Mouse (Mus musculus) left cerebral cortex, adult 8-10 months (tissue): ENCODE measurements around the gene Lhx5. TPM values are rescaled to one million over a fixed set of nuclear protein-coding genes. Genes with fewer than 3 reads are reported as not detected.

Experiments used
- DNase-seq, 2 experiments: peaks; one replicate each; pipeline ENCODE4 v3.0.0; 2022; ENCODE audit warnings: low spot score in 2 of 2
- total RNA-seq, 4 experiments: library from RNA; stranded (reverse); gene quantifications; 2 replicates each; pipeline ENCODE4 v1.2.4; 2022

The Lhx5 gene
- total RNA-seq, 4 experiments from 2014 or later = 0.16 to 0.46 (median 0.34) TPM

- DNase-seq = no peak
Observed at GRCm38 (mm10) chr5:120464321-120464720, 32.8 kb downstream of the Lhx5 start.

GRCm38 (mm10) chr5:120465062-120465461, 33.6 kb downstream of the Lhx5 start:
- DNase-seq = no peak

GRCm38 (mm10) chr5:120465860-120466259, 34.4 kb downstream of the Lhx5 start:
- DNase-seq = no peak

GRCm38 (mm10) chr5:120467026-120467425, 35.5 kb downstream of the Lhx5 start:
- no peak for DNase-seq

GRCm38 (mm10) chr5:120468336-120468735, 36.8 kb downstream of the Lhx5 start:
- DNase-seq = no peak

DNA sequence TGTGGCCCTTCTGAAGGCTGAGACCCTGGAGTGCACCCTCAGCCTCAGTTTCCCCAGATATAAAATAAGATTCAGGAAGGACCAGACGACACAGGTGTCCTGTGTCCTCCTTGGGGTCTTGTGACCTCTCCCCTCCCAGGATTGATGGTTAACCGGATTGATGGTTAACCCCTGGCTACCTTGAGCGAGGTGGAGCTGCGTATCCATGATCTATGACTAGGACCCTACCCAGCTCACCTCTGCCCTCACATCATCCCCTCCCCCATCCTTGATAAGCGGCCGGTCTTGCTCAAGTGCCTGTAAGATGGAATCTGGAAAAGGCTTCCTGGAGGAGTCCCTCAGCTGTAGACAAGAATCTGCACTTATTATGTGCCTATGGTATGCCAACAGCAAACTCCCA, 37.3 kb downstream of the Lhx5 start:
- DNase-seq = no peak

- DNase-seq = no peak
Observed at GRCm38 (mm10) chr5:120471538-120471937, 40.0 kb downstream of the Lhx5 start.

DNA sequence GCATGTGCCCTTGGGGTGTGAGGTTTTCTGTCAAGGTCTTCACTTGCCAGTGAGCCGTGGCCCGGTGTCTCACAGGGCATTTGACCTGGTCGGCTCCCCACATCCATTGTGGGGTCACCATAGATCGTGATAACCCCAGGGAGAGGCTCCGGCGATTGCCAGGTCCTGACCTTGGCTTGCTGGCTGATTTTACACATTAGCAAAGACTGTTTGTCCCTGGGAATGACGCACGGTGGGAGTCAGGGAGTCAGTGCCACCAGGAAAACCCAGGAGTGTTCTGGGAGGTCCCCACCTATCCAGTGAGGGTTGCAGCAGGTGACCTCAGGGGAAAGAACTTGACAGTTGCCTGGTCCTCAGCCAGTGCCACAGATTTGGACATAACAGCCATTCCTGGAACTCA, 41.3 kb downstream of the Lhx5 start, which contains the start of gene Sdsl:
Gene Sdsl, minus strand, starts transcription at position 41 of the 400 bp plus-strand sequence.
- DNase-seq = no peak

DNA sequence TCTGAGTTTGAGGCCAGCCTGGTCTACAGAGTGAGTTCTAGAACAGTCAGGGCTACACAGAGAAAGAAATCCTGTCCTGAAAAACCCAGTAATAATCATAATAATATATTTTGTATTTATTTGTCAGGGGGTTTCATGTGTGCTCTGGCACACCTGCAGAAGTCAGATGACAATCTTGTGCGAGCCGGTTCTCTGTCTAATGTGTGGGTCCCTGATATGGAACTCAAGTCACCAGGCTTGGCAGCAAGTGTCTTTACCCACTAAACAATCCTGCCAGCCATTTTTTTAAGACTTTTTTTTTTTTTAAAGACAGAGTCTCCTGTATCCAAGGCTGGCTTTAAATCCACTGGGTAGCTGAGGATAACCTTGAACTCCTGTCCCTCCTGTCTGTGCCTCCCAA, 41.9 kb downstream of the Lhx5 start:
- DNase-seq = no peak

GRCm38 (mm10) chr5:120475861-120476260, 44.4 kb downstream of the Lhx5 start:
- DNase-seq = no peak

GRCm38 (mm10) chr5:120476296-120476695, 44.8 kb downstream of the Lhx5 start, which contains the start of gene Sds:
Sds (plus strand) TSS chr5:120476526.
- DNase-seq = no peak

DNA sequence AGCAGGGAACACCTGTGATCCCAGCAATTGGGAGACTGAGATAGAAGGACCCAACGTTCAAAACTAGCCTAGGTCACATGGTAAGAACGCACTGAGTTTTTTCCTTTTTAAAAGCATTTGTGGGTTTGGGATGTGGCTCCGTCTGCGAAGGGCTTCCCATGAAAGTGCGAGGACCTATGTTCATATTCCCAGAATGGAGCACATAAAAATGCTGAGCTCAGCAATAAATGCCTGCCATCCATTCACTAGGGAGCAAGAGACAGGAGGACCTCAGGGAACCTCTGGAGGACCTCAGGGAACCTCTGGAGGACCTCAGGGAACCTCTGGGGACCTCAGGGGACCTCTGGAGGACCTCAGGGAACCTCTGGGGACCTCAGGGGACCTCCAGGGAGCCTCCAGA, 46.5 kb downstream of the Lhx5 start:
- no peak for DNase-seq

GRCm38 (mm10) chr5:120479538-120479937, 48.0 kb downstream of the Lhx5 start:
- DNase-seq = no peak

GRCm38 (mm10) chr5:120481205-120481604, 49.7 kb downstream of the Lhx5 start:
- no peak for DNase-seq

GRCm38 (mm10) chr5:120483399-120483798, 51.9 kb downstream of the Lhx5 start:
- no peak for DNase-seq

DNA sequence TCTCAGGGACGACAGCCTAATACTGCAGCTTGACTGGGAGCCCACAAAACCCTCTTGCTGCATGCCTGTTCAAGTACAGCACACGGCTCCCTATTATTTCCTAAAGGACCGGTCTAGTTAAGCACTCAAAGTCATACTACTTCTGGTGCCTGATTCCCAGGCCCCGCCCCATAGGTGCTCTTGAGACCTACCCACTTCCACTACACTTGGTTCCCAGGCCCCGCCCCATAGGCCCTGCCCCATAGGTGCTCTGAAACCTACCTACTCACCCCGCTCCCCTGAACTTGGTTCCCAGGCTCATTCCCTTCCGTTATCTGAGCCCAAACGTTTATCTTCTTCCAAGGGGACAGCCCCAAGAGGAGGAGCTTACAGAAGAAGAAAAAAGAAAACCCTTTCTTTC, 56.3 kb downstream of the Lhx5 start:
- DNase-seq = no peak

- no peak for DNase-seq
Observed at GRCm38 (mm10) chr5:120490679-120491192, 59.2 kb downstream of the Lhx5 start.

Other genes starting within 250 kb of the Lhx5 start
- 1 to 10 TPM; 4.2 to 7.8 (median 6.2) TPM for gene Sdsl, start 41.1 kb downstream of the Lhx5 start, total RNA-seq
- 1 to 10 TPM in 1 of 4 experiments, under 1 TPM in 2, not detected in 1; 0.61 to 2.0 (median 1.00) TPM for gene Sds, start 44.8 kb downstream of the Lhx5 start, total RNA-seq
- 10 to 100 TPM; 59.8 to 67.4 (median 64.8) TPM for gene Plbd2, start 71.9 kb downstream of the Lhx5 start, total RNA-seq
- 1 to 10 TPM; 5.0 to 8.6 (median 6.3) TPM for gene Slc8b1, start 79.5 kb downstream of the Lhx5 start, total RNA-seq
- 10 to 100 TPM; 32.5 to 41.9 (median 34.2) TPM for gene Tpcn1, start 157.0 kb downstream of the Lhx5 start, total RNA-seq
- gene Iqcd, start 157.3 kb downstream of the Lhx5 start, total RNA-seq = 1 to 10 TPM in 3 of 4 experiments, under 1 TPM in 1; 0.78 to 1.3 (median 1.3) TPM
- gene Rita1, start 180.9 kb downstream of the Lhx5 start, total RNA-seq = 10 to 100 TPM; 25.1 to 30.2 (median 28.8) TPM
- 10 to 100 TPM; 32.4 to 36.9 (median 35.7) TPM for gene Ddx54, start 181.0 kb downstream of the Lhx5 start, total RNA-seq
- under 1 TPM in 2 of 4 experiments, not detected in 2; 0.55 to 0.58 TPM for gene Cfap73, start 202.5 kb downstream of the Lhx5 start, total RNA-seq
- gene Rasal1, start 217.1 kb downstream of the Lhx5 start, total RNA-seq = 10 to 100 TPM; 68.8 to 89.5 (median 83.1) TPM